Mouse (Mus musculus): Measurements from ENCODE around the gene Fbrsl1. TPM values are rescaled to one million over a fixed set of nuclear protein-coding genes. Genes with fewer than 3 reads are reported as not detected.
"Not testable (repeated sequence)": the region's sequence is repeated elsewhere in the genome, so short reads cannot be mapped to it uniquely, and the experiment has no call there.

The Fbrsl1 gene
- polyA plus RNA-seq, 2 experiments: 20.8 to 49.8 TPM

- no peaks in the 10 kb centered on the region for H3K27me3 ChIP-seq (ENCODE audit: control insufficient read depth, insufficient read depth, low read length)
- H3K4me1 ChIP-seq (ENCODE audit: control insufficient read depth, insufficient read depth, low read length): peaks cover 33% of the 10 kb centered on the region
- TF ChIP-seq POLR2A (IDR thresholded peaks at IDR 0.05; ENCODE audit: borderline replicate concordance, extremely low read depth, insufficient read depth, insufficient read length): no peak
- H3K27ac ChIP-seq (replicated peaks; ENCODE audit: low read depth, low read length): no peak overlapping the region
- no peak overlapping the region for H3K4me3 ChIP-seq (replicated peaks; ENCODE audit: low read length)
- H3K36me3 ChIP-seq (ENCODE audit: control insufficient read depth, insufficient read depth, low read length): 0 out of 2 replicates have a peak, but pooled peaks cover 3% of the 10 kb centered on the region
- no peak for DNase-seq (ENCODE audit: low spot score)
- WGBS: 84% methylated on average over 3 of the region's 3 CpGs
- no peaks in the 10 kb centered on the region for H3K9me3 ChIP-seq (ENCODE audit: control insufficient read depth, low read length)
- ATAC-seq (ENCODE audit: low FRiP score, low read depth): no peak
- H3K9ac ChIP-seq (ENCODE audit: low read depth, low read length, severe bottlenecking): no peak overlapping the region
- H3K4me2 ChIP-seq (replicated peaks; ENCODE audit: low read depth, low read length, severe bottlenecking): no peak overlapping the region
These were observed 5.2 kb downstream of the Fbrsl1 start for GRCm38 (mm10) chr5:110442966-110443590.

DNA sequence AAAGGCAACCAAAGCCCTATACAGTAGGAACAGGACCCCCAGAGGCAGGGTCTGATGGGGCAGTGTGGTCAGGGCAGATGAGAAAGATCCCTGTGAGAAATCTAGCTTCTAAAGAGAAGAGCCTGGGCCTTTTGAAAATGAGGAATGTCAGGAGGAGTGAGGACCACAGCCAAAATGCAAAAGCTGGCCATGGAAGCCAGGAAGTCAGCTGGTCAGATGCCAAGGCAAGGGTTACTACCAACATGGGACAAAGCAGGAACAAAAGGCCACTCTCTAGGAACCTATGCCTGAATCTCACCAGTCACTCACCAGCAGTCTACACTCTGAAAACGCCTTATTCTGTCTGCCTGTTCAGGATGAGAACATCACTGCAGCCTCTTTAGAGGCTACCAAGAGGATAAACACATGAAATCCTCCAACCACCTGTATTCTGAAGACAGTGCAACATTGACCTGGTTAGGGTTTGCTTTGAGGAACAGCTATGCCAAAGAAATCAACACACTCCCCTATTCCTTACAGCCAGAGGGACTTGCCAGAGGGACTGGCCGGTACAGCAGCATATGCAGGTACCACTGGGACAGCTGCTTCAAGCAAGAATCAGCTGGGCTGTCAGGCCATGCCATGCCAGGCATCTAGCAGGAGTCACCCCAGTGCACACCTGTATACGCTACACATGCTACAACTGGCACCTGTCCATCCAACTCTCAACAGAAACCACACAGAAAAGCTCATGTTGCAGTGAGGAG is 8.6 kb downstream of the Fbrsl1 start:
- DNase-seq (ENCODE audit: low spot score): no peak
- Histone ChIP-seq H3K4me3 (replicated peaks; ENCODE audit: low read length) (no peak overlapping the region), H3K27me3 (ENCODE audit: control insufficient read depth, insufficient read depth, low read length) (no peaks in the 10 kb centered on the region), H3K4me2 (replicated peaks; ENCODE audit: low read depth, low read length, severe bottlenecking) (no peak overlapping the region), H3K9ac (ENCODE audit: low read depth, low read length, severe bottlenecking) (no peak overlapping the region), H3K27ac (replicated peaks; ENCODE audit: low read depth, low read length) (no peak overlapping the region), H3K4me1 (ENCODE audit: control insufficient read depth, insufficient read depth, low read length) (peaks cover 17% of the 10 kb centered on the region), H3K9me3 (ENCODE audit: control insufficient read depth, low read length) (no peaks in the 10 kb centered on the region), H3K36me3 (ENCODE audit: control insufficient read depth, insufficient read depth, low read length) (0 out of 2 replicates have a peak, but pooled peaks cover 3% of the 10 kb centered on the region)
- no peak for ATAC-seq (ENCODE audit: low FRiP score, low read depth)
- no peak for TF ChIP-seq POLR2A (IDR thresholded peaks at IDR 0.05; ENCODE audit: borderline replicate concordance, extremely low read depth, insufficient read depth, insufficient read length)
- WGBS: 83% methylated on average over 3 of the region's 3 CpGs

GRCm38 (mm10) chr5:110438591-110438990 is 9.7 kb downstream of the Fbrsl1 start:
- Histone ChIP-seq H3K36me3 (ENCODE audit: control insufficient read depth, insufficient read depth, low read length) (0 out of 2 replicates have a peak, but pooled peaks cover 3% of the 10 kb centered on the region), H3K4me1 (ENCODE audit: control insufficient read depth, insufficient read depth, low read length) (peaks cover 17% of the 10 kb centered on the region), H3K27ac (replicated peaks; ENCODE audit: low read depth, low read length) (no peak overlapping the region), H3K9me3 (ENCODE audit: control insufficient read depth, low read length) (no peaks in the 10 kb centered on the region), H3K4me2 (replicated peaks; ENCODE audit: low read depth, low read length, severe bottlenecking) (no peak overlapping the region), H3K27me3 (ENCODE audit: control insufficient read depth, insufficient read depth, low read length) (no peaks in the 10 kb centered on the region), H3K9ac (ENCODE audit: low read depth, low read length, severe bottlenecking) (no peak overlapping the region), H3K4me3 (replicated peaks; ENCODE audit: low read length) (no peak overlapping the region)
- no peak for TF ChIP-seq POLR2A (IDR thresholded peaks at IDR 0.05; ENCODE audit: borderline replicate concordance, extremely low read depth, insufficient read depth, insufficient read length)
- DNase-seq (ENCODE audit: low spot score): no peak
- 78% methylated on average over 3 of the region's 3 CpGs for WGBS
- 0 out of 2 replicates have a peak, but pooled peaks have one; percentile 56 for ATAC-seq (ENCODE audit: low FRiP score, low read depth)

GRCm38 (mm10) chr5:110437632-110438261 is 10.6 kb downstream of the Fbrsl1 start:
- 52% methylated on average over 6 of the region's 6 CpGs for WGBS
- ATAC-seq (ENCODE audit: low FRiP score, low read depth): no peak
- peaks cover 6% of the 10 kb centered on the region; the same call in 1 of the 2 replicates for H3K36me3 ChIP-seq (ENCODE audit: control insufficient read depth, insufficient read depth, low read length)

DNA sequence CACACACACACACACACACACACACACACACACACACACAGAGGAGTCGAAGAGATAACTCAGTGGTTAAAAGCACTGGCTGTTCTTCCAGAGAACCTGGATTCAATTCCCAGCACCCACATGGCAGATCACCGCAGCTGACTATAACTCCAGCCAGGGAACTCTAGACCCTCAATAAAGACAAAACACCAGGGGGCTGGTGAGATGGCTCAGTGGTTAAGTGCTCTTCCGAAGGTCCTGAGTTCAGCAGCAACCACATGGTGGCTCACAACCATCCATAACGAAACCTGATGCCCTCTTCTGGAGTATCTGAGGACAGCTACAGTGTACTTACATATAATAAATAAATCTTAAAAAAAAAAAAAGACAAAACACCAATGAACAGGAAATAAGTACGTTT is 12.1 kb downstream of the Fbrsl1 start:
- WGBS: 63% methylated on average over 5 of the region's 5 CpGs
- not testable (repeated sequence) for ATAC-seq (ENCODE audit: low FRiP score, low read depth)

More at GRCm38 (mm10) chr5:110437632-110438261, 10.6 kb downstream of the Fbrsl1 start:
- H3K4me2 ChIP-seq (replicated peaks; ENCODE audit: low read depth, low read length, severe bottlenecking): no peak overlapping the region
- H3K4me3 ChIP-seq (replicated peaks; ENCODE audit: low read length): no peak overlapping the region
- H3K9me3 ChIP-seq (ENCODE audit: control insufficient read depth, low read length): no peaks in the 10 kb centered on the region
- no peak overlapping the region for H3K9ac ChIP-seq (ENCODE audit: low read depth, low read length, severe bottlenecking)
- H3K27ac ChIP-seq (replicated peaks; ENCODE audit: low read depth, low read length): no peak overlapping the region
- H3K27me3 ChIP-seq (ENCODE audit: control insufficient read depth, insufficient read depth, low read length): no peaks in the 10 kb centered on the region
- TF ChIP-seq POLR2A (IDR thresholded peaks at IDR 0.05; ENCODE audit: borderline replicate concordance, extremely low read depth, insufficient read depth, insufficient read length): no peak
- no peak for DNase-seq (ENCODE audit: low spot score)
- H3K4me1 ChIP-seq (ENCODE audit: control insufficient read depth, insufficient read depth, low read length): peaks cover 17% of the 10 kb centered on the region

More for the DNA sequence above, 12.1 kb downstream of the Fbrsl1 start:
- H3K27me3 ChIP-seq (ENCODE audit: control insufficient read depth, insufficient read depth, low read length); H3K9ac ChIP-seq (ENCODE audit: low read depth, low read length, severe bottlenecking); H3K9me3 ChIP-seq (ENCODE audit: control insufficient read depth, low read length); DNase-seq (ENCODE audit: low spot score); H3K27ac ChIP-seq (replicated peaks; ENCODE audit: low read depth, low read length); H3K4me2 ChIP-seq (replicated peaks; ENCODE audit: low read depth, low read length, severe bottlenecking); H3K4me3 ChIP-seq (replicated peaks; ENCODE audit: low read length): not testable (repeated sequence)
- Histone ChIP-seq H3K36me3 (ENCODE audit: control insufficient read depth, insufficient read depth, low read length) (peaks cover 19% of the 10 kb centered on the region), H3K4me1 (ENCODE audit: control insufficient read depth, insufficient read depth, low read length) (peaks cover 14% of the 10 kb centered on the region)

Data from limb, embryonic 14.5 days (tissue).